Mouse (Mus musculus) right cerebral cortex, postnatal 4 days (tissue): ENCODE measurements around the gene Arhgef26.
A peak's percentile ranks its signal among the peaks of the same experiment; 100 is the strongest.

ENCODE experiments used
- DNase-seq: peaks from one replicate; pipeline ENCODE4 v3.0.0-alpha.2; 2022

Gene Arhgef26

DNA sequence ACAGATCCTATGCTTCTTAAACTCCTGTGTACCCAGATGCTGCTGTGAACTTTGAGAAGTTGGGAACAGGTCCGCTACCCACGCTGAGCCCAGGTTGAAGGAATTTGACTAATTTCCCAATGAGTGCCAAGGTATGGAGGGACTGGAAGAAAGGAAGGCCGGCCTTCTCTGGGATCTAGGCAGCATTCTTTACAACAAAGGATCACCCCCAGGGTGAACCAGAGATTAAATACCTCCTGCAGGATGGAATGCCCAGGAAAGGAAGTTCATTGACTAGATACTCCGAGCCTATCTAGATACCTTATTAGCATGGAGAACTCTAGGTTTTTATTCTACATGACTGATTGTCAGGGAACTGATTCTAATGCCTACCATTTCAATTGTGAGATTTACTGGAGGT is 114.8 kb downstream of the Arhgef26 start:
- no peak for DNase-seq

DNA sequence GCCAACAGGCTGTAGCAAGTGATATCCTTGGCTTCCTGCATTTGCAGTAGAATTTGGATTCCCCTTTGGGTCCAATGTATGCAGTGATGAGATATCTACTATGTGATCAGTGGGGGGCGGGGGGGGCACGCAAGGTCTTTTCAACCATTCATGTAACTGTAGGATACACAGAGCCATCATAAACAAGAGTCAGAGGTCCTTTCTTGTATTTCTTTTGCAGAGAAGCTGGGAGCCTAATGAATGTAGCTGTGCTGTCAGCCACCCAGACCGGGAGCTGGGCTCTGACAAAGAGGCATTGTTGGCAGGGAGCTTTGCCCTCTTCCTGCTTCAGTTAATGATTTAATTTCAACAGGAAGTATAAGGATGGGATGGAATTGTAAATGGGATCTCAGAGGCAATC is 116.0 kb downstream of the Arhgef26 start:
- DNase-seq, result no peak

DNA sequence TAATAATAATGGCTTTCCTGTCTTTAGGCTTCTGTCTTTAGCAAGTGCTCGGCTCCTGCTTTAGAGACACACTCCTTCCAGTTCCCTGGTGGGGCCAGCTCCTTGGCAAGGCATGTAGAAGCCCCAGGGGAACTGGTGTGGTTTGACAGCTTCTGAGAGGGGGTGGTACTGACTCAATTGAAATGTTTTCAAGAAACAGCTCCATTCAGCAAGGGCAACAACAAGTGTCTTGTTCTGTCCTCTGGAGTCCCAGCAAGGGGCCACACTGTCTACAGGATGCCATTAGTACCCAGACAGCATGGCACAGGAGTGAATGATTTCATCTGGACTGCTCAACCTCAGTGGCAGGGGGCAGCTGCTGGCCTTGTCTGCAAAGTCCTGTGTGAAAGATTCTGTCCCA is 117.7 kb downstream of the Arhgef26 start:
- DNase-seq, result peak; percentile 20

DNA sequence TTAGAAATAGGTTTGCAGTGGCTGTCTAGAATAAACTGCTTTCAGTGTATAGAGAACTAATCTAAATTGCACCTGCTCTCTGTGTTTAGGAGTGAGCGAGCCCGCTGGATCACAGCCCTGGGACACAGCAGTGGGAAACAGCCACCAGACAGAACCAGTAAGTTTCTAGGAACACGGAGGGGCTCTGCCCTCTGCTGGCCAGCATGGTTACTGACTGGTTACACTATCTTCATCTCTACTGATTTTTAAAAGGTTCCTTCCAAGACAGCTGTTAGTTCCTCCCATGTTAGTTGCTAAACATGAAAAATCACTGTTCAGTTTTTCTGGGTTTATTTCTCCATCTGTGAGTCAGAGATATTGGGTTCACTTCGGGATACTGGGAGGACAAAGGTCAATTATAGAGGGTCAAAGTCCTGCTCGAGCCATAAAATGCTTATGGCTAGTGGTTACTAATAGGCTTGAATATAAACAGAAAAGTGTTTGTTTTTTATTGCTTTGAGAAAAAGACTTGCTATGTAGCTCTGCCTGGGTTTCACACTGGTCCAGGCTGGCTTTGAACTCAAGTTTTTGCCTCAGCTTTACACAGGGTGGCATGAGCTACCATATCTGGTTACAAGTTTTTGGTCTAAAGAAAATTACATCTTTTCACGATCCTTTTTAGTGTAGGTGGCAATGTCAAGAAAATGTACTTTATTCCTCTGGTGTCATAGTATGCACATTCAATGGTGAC is 120.3 kb downstream of the Arhgef26 start:
- peak; percentile 80 for DNase-seq

DNA sequence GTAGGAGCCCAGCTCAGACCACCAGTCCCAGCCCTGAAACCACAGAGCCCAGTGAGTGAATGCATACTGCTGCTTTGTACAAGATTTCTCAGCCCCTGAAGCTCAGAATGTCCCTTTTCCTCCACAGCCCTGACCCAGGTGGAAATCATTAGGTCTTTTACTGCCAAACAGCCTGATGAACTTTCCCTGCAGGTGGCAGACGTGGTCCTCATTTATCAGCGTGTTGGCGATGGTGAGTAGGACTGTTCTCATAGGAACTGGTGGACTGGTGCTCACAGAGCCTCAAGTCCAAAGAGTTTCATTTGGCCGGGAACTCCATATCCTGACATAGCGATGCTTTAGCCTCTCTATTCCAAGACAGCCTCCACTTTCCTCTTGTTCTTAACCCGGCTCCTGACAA is 121.3 kb downstream of the Arhgef26 start:
- DNase-seq, result no peak

DNA sequence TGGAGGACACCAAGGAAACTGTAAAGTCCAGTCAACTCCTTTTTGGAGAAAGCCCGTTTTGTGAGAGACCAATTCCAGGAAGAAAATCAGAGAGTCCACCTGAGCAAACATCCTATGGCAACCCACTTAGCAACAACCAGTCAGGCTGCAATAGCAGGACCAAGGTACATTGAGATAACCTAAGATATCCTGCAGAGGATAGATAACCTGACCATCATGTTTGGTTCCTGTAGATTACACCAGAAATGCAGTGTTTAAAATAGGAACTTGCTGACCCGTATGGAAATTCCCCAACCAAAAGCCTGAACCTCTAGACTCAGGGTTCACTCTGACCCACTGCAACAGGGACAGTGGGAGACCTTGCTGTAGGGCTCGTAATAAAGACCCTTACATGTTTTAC is 126.1 kb downstream of the Arhgef26 start:
- DNase-seq, result no peak

DNA sequence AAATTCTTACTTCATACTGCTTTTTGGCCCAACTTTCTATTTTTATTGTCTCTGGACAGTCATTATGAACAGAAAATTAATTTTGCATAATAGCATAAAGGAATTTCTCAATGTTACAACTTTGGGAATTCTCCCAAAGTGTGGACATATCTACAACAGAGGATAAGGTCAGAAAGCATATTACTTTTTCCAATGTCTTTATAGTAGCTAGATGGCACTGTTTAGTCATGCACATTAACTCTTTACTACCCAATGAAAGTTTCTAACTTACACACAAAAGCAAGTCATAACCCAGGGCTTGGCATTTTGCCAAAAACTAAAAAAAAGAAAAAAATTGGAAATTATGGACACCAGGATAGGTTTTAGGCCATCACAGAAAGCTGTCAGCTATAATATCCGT is 132.0 kb downstream of the Arhgef26 start:
- no peak for DNase-seq

DNA sequence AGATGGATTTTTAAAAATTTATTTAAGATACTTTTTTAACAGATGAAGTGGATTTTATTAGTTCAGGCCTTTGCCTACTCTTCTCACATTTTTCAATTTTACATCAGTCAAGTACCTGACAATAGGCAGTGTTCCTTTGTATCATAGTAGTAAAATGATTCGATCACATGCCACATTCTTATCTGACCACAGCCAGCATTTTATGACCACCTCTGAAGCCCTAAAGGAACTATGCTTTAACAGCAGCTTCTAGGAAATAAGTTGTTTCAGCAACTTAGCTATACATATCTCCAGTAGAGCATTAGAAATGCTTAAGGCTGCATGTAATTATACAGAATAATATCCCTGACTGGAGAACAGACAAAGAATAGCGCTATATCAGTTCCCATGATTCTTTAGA is 146.2 kb downstream of the Arhgef26 start:
- no peak for DNase-seq

DNA sequence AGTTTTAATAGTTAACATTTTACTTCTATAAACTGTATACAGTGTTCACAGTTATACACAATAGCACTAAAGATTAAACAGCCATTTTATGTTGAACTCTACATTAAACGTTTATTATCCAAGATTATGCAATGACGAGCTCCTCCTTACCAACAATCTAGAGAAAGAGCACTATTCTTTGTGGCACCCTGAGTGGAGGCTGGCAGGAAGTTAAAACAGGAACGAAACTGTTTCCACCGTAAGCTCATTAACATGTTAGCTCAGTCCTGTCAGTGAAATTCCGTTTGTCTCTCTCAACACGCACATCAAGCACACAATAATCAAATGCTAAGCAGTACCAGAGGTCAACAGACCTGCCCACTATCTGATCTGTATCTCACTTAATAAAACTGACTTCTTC is 154.4 kb downstream of the Arhgef26 start:
- DNase-seq, result no peak

DNA sequence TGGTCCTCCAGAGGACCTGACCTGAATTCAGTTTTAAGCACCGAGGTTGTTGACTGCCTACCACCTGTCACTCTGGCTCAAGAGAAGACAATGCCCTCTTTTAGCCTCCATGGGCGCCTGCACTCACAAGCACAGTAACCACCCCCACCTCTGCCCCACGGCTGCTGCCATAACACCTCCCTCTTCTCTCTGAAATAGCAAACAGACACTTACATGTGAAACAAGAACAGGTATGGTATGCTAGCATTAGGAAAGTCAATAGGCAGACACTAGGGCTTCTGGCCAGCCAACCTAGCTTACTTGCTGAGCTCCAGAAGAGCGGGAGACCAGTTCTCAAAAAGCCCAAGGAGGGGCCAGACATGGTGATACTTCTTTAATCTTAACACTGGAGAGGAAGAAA is 161.2 kb downstream of the Arhgef26 start:
- no peak for DNase-seq

DNA sequence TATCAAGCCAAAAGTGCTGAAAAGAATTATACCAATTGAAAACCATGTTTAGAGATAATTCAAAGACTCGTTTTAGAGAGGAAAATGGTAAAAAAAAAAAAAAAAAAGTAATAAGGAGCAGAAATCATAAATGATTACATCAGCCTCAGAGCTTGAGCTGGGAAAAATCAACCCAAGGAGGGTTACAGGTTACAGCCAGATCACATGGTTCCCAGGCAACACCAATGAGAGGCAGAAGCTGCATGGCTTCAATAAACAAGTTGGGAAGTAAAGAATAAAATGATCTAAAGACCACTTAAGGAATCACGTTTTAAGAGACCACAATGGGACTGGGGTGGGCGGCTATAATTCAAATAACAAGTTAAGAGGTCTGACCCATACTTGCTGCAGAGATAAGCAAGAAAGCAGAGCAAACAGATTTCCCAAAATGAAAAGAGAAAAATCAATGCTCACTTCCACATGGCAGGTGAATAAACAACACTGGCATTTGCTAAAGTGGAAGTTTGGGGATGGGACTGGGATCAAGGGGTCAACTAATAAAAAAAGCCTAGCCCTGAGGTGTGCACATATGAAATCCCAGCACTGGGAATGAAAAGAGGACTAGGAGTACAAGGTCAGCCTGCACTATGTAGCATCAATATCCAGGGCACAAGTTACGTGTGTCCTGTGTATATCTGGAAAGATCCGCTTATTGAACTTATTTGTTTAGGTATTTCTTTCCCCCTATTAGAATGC is 167.2 kb downstream of the Arhgef26 start:
- DNase-seq, result no peak

DNA sequence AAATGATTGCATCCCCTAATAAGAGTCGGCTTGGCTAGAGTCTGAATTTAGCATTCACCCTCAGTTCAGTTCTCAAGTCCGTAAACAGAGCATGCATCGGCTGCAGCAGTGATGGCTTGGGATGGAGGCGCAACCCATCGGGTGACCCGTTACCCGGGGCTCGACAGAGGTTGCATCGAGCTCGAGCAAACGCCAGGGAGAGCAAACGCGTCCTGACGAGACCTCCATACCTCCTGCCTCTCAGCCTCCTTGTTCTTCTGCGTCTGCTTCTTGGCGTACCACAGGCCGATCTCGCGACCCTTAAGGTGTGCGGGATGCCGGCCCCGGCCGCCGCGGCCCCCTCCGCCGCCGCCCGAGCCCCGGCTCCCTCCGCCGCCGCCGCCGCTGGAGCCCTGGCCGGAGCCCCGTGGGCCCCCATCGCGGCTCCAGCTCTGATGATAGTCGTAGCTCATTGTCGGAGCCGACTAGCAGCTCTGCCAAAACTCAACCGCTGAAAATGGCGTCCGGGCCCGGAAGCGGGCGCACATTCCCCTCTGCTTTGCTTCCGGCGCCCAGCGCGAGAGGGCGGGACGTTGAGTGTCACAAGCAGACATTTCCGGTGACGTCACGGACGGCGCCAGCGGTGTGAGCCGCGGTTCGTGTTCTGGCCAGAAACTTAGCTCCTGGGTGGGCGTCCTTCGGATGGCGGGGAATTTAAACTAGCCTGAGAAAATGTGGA is 168.5 kb downstream of the Arhgef26 start, which contains the start of gene Dhx36:
Gene Dhx36, minus strand, starts transcription at position 517 of the 718 bp plus-strand sequence.
- peak; percentile 98 for DNase-seq

DNA sequence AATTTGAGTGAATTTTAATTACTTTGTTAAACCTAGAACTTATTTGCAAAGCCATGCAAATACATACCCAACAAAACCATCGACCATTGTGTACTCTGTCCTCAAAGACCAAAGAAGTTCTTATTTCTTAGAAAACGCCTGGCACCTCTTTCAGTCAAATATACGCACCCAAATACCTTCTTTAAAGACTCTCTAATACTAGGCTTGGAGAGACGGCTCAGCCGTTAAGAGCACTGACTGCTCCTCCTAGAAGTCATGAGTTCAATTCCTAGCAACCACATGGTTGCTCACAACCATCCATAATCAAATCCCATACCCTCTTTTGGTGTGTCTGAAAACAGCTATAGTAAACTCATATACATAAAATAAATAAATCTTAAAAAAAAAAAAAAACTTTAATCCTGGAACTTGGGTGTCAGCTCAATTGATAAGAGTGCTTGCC is 169.1 kb downstream of the Arhgef26 start:
- no peak for DNase-seq
